Mouse (Mus musculus) heart, embryonic 15.5 days (tissue): ENCODE measurements around the gene Smagp. TPM values are rescaled to one million over a fixed set of nuclear protein-coding genes. Genes with fewer than 3 reads are reported as not detected.
"Not testable (repeated sequence)": the region's sequence is repeated elsewhere in the genome, so short reads cannot be mapped to it uniquely, and the experiment has no call there.

Experiments used
- ATAC-seq: fragments of 200-750 bp; cut with Nextera tagmentation; replicated peaks from 2 replicates; pipeline ENCODE4 v1.8.0; 2017; ENCODE audit warnings: low read depth, moderate TSS enrichment; ENCODE audit not compliant: insufficient number of reproducible peaks, insufficient read depth, low FRiP score
- H3K27ac ChIP-seq: fragments of 300-500 bp; sonication (generic); 2 replicates; pipeline ENCODE4 v1.5.1; 2015; ENCODE audit warnings: mild to moderate bottlenecking, inconsistent platforms
- H3K27me3 ChIP-seq: fragments of 300-500 bp; sonication (generic); 2 replicates; pipeline ENCODE4 v1.6.1; 2015; ENCODE audit warnings: inconsistent platforms
- H3K36me3 ChIP-seq: fragments of 300-500 bp; sonication (generic); 2 replicates; pipeline ENCODE4 v1.6.1; 2015; ENCODE audit warnings: mild to moderate bottlenecking, inconsistent platforms
- H3K4me1 ChIP-seq: fragments of 300-500 bp; sonication (generic); replicated peaks from 2 replicates; pipeline ENCODE4 v1.6.1; 2015; ENCODE audit warnings: inconsistent platforms
- H3K4me2 ChIP-seq: fragments of 300-500 bp; sonication (generic); 2 replicates; pipeline ENCODE4 v1.6.1; 2015; ENCODE audit warnings: inconsistent platforms, mild to moderate bottlenecking, moderate library complexity
- H3K4me3 ChIP-seq: fragments of 300-500 bp; sonication (generic); 2 replicates; pipeline ENCODE4 v1.5.1; 2015; ENCODE audit warnings: mild to moderate bottlenecking, inconsistent platforms
- H3K9ac ChIP-seq: fragments of 300-500 bp; sonication (generic); 2 replicates; pipeline ENCODE4 v1.6.1; 2015; ENCODE audit warnings: mild to moderate bottlenecking, inconsistent platforms
- H3K9me3 ChIP-seq: fragments of 300-500 bp; sonication (generic); replicated peaks from 2 replicates; pipeline ENCODE4 v1.6.1; 2016; ENCODE audit warnings: inconsistent platforms
- WGBS: fragments of 180-500 bp; shearing (Covaris S2); methylation state at CpG from one replicate; pipeline ENCODE4 v1.1.7; 2015; ENCODE audit warnings: mixed read lengths; 5-methylcytosine and 5-hydroxymethylcytosine counted together
- polyA plus RNA-seq: library from polyadenylated mRNA; unstranded; fragments of >200 nt; fragmentation: Nextera tagmentation; extraction: Ambion mirVana; gene quantifications from 2 replicates; pipeline ENCODE4 v1.2.1, GENCODE M21; 2015

Smagp gene
- polyA plus RNA-seq, 1 experiment from 2014 or later, result 15.3 TPM

- Histone ChIP-seq H3K36me3 (peaks cover under 1% of the 10 kb centered on the region; the same call in 1 of the 2 replicates), H3K9me3 (no peaks in the 10 kb centered on the region), H3K4me2 (no peak overlapping the region), H3K9ac (no peak overlapping the region), H3K27ac (no peak overlapping the region), H3K4me3 (no peak overlapping the region), H3K4me1 (peaks cover 24% of the 10 kb centered on the region), H3K27me3 (no peaks in the 10 kb centered on the region)
- no peak for ATAC-seq
- WGBS, result 70% methylated on average over 2 of the region's 2 CpGs
These were observed 24.3 kb downstream of the Smagp start for GRCm38 (mm10) chr15:100612432-100612831.

GRCm38 (mm10) chr15:100611951-100612350, 24.8 kb downstream of the Smagp start:
- no peak overlapping the region for H3K9ac ChIP-seq
- no peaks in the 10 kb centered on the region for H3K27me3 ChIP-seq
- no peak for ATAC-seq
- peaks cover 21% of the 10 kb centered on the region for H3K4me1 ChIP-seq
- no peak overlapping the region for H3K4me2 ChIP-seq
- H3K27ac ChIP-seq, result no peak overlapping the region
- no peak overlapping the region for H3K4me3 ChIP-seq
- H3K9me3 ChIP-seq, result no peaks in the 10 kb centered on the region
- 79% methylated on average over 7 of the region's 7 CpGs for WGBS
- no peaks in the 10 kb centered on the region for H3K36me3 ChIP-seq

GRCm38 (mm10) chr15:100606677-100607076, 30.1 kb downstream of the Smagp start:
- 89% methylated on average over 8 of the region's 8 CpGs for WGBS
- ATAC-seq, H3K4me3 ChIP-seq, H3K9ac ChIP-seq, H3K36me3 ChIP-seq, H3K9me3 ChIP-seq, H3K27ac ChIP-seq, H3K4me2 ChIP-seq, H3K4me1 ChIP-seq: not testable (repeated sequence)
- peaks cover 14% of the 10 kb centered on the region; the same call in 1 of the 2 replicates for H3K27me3 ChIP-seq

GRCm38 (mm10) chr15:100601669-100602068, 35.1 kb downstream of the Smagp start:
- ATAC-seq, result no peak
- Histone ChIP-seq H3K27ac (no peak overlapping the region), H3K4me3 (no peak overlapping the region), H3K4me1 (peaks cover 18% of the 10 kb centered on the region), H3K27me3 (peaks cover 25% of the 10 kb centered on the region), H3K36me3 (no peaks in the 10 kb centered on the region), H3K9me3 (no peaks in the 10 kb centered on the region), H3K9ac (no peak overlapping the region), H3K4me2 (no peak overlapping the region)
- 46% methylated on average over 3 of the region's 3 CpGs for WGBS

GRCm38 (mm10) chr15:100600696-100601272, 36.0 kb downstream of the Smagp start:
- Histone ChIP-seq H3K36me3 (no peaks in the 10 kb centered on the region), H3K4me1 (peaks cover 18% of the 10 kb centered on the region), H3K4me3 (peak overlapping the region; percentile 93), H3K9ac (peak overlapping the region; percentile 95; the same call in 1 of the 2 replicates), H3K4me2 (peak overlapping the region; percentile 99), H3K27me3 (peaks cover 25% of the 10 kb centered on the region), H3K9me3 (no peaks in the 10 kb centered on the region), H3K27ac (no peak overlapping the region)
- no peak for ATAC-seq
- 26% methylated on average over 21 of the region's 21 CpGs for WGBS

GRCm38 (mm10) chr15:100600047-100600695, 36.6 kb downstream of the Smagp start:
- Histone ChIP-seq H3K36me3 (no peaks in the 10 kb centered on the region), H3K9me3 (no peaks in the 10 kb centered on the region), H3K27ac (peak overlapping the region; percentile 80), H3K4me1 (peaks cover 18% of the 10 kb centered on the region), H3K27me3 (peaks cover 22% of the 10 kb centered on the region), H3K4me2 (peak overlapping the region; percentile 99), H3K4me3 (peak overlapping the region; percentile 93), H3K9ac (peak overlapping the region; percentile 95)
- WGBS, result 1% methylated on average over 35 of the region's 35 CpGs
- ATAC-seq, result peak; percentile 54

GRCm38 (mm10) chr15:100599276-100600046, 37.3 kb downstream of the Smagp start, which contains the start of gene Pou6f1:
Gene Pou6f1 (minus strand): TSS chr15:100599984.
- Histone ChIP-seq H3K27ac (peak within 1 kb of the TSS; percentile 80), H3K9me3 (no peaks in the 10 kb centered on the region), H3K4me3 (peak within 1 kb of the TSS; percentile 93), H3K4me1 (peaks cover 18% of the 10 kb centered on the region), H3K4me2 (peak within 1 kb of the TSS; percentile 99), H3K36me3 (no peaks in the 10 kb centered on the region), H3K27me3 (peaks cover 22% of the 10 kb centered on the region), H3K9ac (peak within 1 kb of the TSS; percentile 95)
- under 1% methylated on average over 45 of the region's 76 CpGs for WGBS
- ATAC-seq, result peak; percentile 69

- Histone ChIP-seq H3K4me1 (peaks cover 18% of the 10 kb centered on the region), H3K9me3 (no peaks in the 10 kb centered on the region), H3K36me3 (no peaks in the 10 kb centered on the region), H3K9ac (peak overlapping the region; percentile 95), H3K27me3 (peaks cover 22% of the 10 kb centered on the region), H3K4me2 (peak overlapping the region; percentile 99), H3K4me3 (peak overlapping the region; percentile 93), H3K27ac (peak overlapping the region; percentile 80)
- ATAC-seq, result no peak; the same call in 1 of the 2 replicates
- under 1% methylated on average over 12 of the region's 12 CpGs for WGBS
These were observed 37.9 kb downstream of the Smagp start for GRCm38 (mm10) chr15:100598883-100599275.

- Histone ChIP-seq H3K4me3 (peak overlapping the region; percentile 93), H3K9me3 (no peaks in the 10 kb centered on the region), H3K4me2 (peak overlapping the region; percentile 99), H3K27me3 (peaks cover 18% of the 10 kb centered on the region), H3K27ac (peak overlapping the region; percentile 80), H3K4me1 (peaks cover 18% of the 10 kb centered on the region), H3K9ac (peak overlapping the region; percentile 95; the same call in 1 of the 2 replicates), H3K36me3 (no peaks in the 10 kb centered on the region)
- no peak for ATAC-seq
- 24% methylated on average over 9 of the region's 9 CpGs for WGBS
These were observed 38.4 kb downstream of the Smagp start for GRCm38 (mm10) chr15:100598287-100598882.

GRCm38 (mm10) chr15:100592817-100593216, 43.9 kb downstream of the Smagp start:
- no peaks in the 10 kb centered on the region for H3K27me3 ChIP-seq
- WGBS, result 79% methylated on average over 6 of the region's 6 CpGs
- no peak overlapping the region for H3K4me2 ChIP-seq
- no peaks in the 10 kb centered on the region for H3K9me3 ChIP-seq
- H3K9ac ChIP-seq, result no peak overlapping the region
- no peaks in the 10 kb centered on the region for H3K4me1 ChIP-seq
- H3K4me3 ChIP-seq, result no peak overlapping the region
- H3K36me3 ChIP-seq, result no peaks in the 10 kb centered on the region
- ATAC-seq, result no peak
- no peak overlapping the region for H3K27ac ChIP-seq

GRCm38 (mm10) chr15:100590436-100590835, 46.3 kb downstream of the Smagp start:
- Histone ChIP-seq H3K27ac (no peak overlapping the region), H3K36me3 (peaks cover 10% of the 10 kb centered on the region), H3K4me1 (no peaks in the 10 kb centered on the region), H3K4me3 (no peak overlapping the region), H3K9ac (no peak overlapping the region), H3K27me3 (no peaks in the 10 kb centered on the region), H3K9me3 (no peaks in the 10 kb centered on the region), H3K4me2 (no peak overlapping the region)
- WGBS, result 67% methylated on average over 8 of the region's 8 CpGs
- ATAC-seq, result no peak
